Mouse (Mus musculus) MN1 (cell line): ENCODE data around the gene Cldn9.

Experiments
- DNase-seq: peaks from one replicate; pipeline ENCODE4 v3.0.0-alpha.2; 2016; ENCODE audit warnings: low spot score

The Cldn9 gene

DNA sequence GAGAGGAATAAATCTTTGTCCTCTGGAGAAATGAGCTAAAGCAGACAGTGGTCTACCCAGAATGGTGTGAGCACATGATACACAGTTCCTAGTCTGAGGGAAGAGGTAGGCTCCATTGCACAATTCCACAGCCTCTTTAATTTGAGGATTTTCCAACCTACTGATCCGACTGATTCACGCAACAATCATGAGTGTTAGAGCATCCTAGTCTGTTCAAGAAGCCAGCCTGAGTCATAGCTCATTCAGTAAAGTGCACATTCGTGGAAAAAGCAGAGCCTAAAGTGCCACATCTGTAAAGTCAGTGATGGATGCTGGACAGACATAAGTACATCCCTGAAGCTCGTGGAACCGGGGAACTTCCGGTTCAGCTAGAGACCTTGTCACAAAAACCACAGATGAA is 32.5 kb downstream of the Cldn9 start:
- no peak for DNase-seq

DNA sequence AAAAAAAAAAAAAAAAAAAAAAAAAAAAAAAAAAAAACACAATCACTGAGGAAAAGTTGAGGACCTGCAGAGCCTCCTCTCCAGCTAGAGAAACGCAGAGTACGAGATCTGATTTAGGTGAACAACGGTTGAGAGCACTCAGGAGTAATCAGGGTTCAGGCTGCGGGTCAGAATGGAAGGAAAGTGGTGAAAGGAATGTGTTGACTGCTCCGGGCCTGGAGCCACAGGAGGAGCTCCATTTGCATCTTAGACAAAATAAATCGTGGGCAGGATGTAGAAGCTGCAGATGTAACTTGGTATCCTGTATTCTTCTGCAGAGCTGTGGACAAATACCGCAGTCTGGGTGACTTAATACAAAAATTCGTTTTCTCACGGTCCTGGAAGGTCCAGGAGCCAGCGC is 37.9 kb downstream of the Cldn9 start:
- DNase-seq = no peak

- DNase-seq = no peak
Observed at GRCm38 (mm10) chr17:23644613-23645495, 39.0 kb downstream of the Cldn9 start, which contains the start of gene Mmp25. TSS of gene Mmp25 (minus strand) at chr17:23645277.
